Mouse (Mus musculus) embryo, embryonic 9.5 days (tissue): ENCODE measurements around the gene Hoxb3.

Experiments
- DNase-seq: peaks from one replicate; pipeline ENCODE4 v3.0.0-alpha.2; 2017; ENCODE audit errors: extremely low spot score

Hoxb3 gene

DNA sequence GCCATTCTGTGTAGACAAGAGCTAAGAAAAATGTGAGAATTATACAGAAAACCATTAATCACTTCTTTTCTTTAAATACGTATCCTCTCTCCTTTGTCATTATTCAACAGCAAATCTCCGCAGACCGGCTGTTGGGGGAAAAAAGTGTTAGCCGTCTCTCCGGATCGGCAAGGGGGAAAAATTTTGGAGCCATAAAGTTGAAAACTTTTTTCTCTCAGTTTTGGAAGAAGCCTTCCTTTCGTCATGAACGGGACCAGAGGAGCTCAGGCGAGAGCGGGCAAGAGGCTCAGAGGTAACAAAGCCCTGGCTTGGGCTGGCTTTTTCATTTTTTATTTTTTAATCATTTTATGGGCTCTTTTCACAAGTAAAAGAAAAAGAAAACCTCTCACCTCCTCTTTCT lies at the start of gene Hoxb3:
Gene Hoxb3 (plus strand): TSS at position 173 of the 400 bp plus-strand sequence.
- DNase-seq = no peak

GRCm38 (mm10) chr11:96274428-96274827 lies 48.7 kb upstream of the Hoxb3 start:
- no peak for DNase-seq

GRCm38 (mm10) chr11:96275896-96276295 lies 47.2 kb upstream of the Hoxb3 start:
- no peak for DNase-seq

GRCm38 (mm10) chr11:96277151-96278044 lies 45.7 kb upstream of the Hoxb3 start:
- no peak for DNase-seq

- DNase-seq = no peak
Measured at GRCm38 (mm10) chr11:96278324-96278723, 44.8 kb upstream of the Hoxb3 start.

GRCm38 (mm10) chr11:96278773-96279172 lies 44.4 kb upstream of the Hoxb3 start:
- peak; percentile 89 for DNase-seq

GRCm38 (mm10) chr11:96279421-96280233 lies 43.5 kb upstream of the Hoxb3 start:
- no peak for DNase-seq

GRCm38 (mm10) chr11:96280399-96281378 lies 42.4 kb upstream of the Hoxb3 start:
- no peak for DNase-seq

DNA sequence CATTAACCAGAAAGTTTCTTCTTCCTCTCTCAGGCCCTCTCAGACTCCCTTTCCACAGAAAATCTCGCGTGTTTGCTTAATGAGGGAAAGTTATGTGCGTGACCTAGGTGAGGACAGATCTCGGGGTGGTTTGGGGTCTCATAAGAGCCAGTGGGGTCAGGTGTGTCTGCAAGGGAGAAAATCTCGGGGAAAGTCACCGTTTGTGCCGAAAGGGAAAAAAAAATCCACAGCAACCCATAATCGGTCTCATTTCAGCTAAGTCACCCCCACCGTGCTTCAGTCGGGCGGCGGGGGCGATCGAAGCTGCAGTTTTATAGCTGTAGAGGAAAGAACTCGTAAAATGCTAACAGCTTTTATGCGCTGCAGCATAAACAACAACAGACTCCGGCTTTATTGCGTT lies 41.7 kb upstream of the Hoxb3 start:
- DNase-seq = no peak

DNA sequence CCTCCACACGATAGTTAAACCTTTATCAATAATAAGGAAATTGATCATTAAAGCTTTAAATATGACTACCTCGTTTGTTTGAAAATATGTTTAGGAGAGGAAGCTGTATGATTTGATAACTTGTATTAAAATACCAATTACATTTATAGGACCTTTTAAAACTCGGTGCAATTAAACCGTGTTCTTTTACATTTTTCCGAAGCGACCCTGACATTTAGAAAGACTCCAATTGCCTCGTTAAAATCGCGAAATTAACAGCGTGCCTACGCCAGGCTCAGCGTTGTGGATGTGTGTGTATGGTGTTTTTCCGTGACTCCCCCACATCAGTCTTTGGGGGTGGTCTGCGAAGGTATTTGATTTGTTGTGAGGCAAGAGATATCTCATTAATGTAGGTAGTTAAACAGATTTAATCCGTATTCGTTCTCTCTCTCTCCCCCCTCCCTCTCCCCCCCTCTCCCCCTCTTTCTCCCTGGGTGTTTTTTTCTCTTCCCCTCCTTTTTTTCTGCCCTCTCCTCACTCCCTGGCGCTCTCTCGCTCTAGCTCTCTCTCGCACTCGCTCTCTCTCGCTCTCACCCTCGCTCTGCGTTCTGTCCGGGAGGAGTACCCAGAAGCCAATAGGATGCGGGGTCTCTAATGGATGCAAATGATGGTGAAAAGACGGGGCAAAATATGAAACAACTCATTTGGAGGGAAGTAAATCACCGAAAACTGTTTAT lies 41.1 kb upstream of the Hoxb3 start, which contains the start of gene Hoxb8:
Gene Hoxb8 (plus strand): TSS at position 51 of the 716 bp plus-strand sequence.
- DNase-seq = no peak

GRCm38 (mm10) chr11:96282795-96283430 lies 40.2 kb upstream of the Hoxb3 start:
- no peak for DNase-seq

- DNase-seq = no peak
Measured at GRCm38 (mm10) chr11:96284041-96284749, 38.9 kb upstream of the Hoxb3 start.

- peak; percentile 84 for DNase-seq
Measured at GRCm38 (mm10) chr11:96284774-96285734, 38.1 kb upstream of the Hoxb3 start.

DNA sequence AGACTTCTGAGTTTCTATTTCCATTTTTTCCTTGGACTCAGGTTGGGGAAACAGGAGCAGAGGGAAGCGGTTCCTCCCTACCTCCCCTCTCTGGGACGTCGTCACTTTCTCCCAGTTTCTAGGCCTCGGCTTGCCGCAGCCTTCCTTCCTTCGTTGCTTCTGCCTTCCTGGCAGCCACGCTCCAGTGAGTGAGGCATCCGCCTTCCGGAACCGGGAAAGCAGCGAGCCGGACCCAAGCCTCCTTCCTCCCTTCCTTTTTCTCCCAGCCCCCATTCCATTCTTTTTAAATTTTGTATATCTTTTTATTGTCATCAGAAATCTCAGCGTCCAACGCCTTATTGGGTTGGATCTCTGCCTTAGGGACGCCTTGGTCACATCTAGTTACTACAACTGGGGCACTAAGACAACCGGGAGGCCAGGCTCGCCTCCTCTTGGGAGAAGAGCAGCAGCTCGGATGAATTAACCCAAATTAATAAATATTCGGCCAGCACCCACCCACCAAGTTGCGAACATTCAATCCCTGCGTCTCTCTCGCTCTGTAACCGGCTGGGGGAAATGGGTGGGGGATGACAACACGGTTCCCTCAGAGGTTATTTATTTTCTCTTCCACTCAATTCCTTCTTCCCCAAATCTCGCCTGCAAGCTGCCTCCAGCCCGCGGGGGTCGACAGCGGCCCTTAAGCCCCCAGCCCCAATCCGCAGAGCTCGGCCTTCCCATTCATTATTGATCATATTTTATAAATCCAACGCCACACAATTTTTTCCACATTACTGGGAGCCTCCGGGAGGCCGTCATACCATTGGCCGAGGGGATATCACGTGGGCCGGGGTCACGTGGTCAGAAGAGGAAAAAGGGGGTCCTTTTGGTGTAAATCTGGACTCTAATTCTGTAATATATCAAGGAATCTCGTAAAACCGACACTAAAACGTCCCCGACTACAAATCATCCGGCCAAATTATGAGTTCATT lies 37.1 kb upstream of the Hoxb3 start, which contains the start of gene Hoxb7:
Gene Hoxb7 (plus strand): TSS at position 853 of the 968 bp plus-strand sequence.
- no peak for DNase-seq

GRCm38 (mm10) chr11:96286739-96287385 lies 36.3 kb upstream of the Hoxb3 start:
- no peak for DNase-seq

DNA sequence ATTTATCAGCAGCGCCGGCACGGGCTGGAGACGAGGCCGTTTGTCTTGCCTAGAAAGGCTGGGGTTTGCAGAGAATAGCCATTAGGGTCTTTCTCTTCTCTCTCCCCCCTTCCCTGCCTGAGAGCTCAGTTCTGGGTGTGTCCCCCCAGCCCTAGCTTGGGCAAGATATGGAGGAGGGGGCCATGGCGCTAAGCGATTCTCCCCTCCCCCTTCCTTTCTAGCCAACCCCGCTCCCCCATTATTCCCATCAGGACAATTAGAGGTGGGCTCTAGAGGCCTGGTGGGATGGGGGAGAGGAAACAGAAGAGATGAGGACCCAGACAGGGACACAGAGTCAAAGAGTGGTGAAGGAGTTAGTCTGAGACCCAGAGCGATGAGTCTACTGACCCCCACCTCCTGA lies 35.7 kb upstream of the Hoxb3 start:
- DNase-seq = no peak
